Mouse (Mus musculus) liver (tissue): Measurements from ENCODE around the gene Nrsn2.

Source experiments
- DNase-seq: peaks from one replicate; pipeline ENCODE4 v3.0.0-alpha.2; 2020; ENCODE audit warnings: mixed read lengths

The Nrsn2 gene

DNA sequence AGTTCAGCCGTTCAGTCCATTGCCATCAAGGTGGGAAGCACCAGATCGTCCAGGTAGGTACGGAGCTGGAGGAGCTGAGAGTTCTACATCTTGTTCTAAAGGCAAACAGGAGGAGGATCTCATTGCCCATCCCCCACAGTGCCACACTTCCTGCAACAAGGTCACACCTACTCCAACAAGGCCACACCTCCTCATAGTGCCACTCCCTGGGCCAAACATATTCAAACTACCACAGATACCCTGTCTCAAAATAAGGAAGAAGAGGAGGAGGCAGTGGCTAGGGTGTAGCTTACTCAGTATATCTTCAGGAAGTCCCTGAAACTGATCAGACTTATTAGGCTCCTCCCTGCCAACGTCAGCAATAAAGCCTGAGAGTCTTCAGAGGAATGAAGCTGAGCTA, 7.8 kb upstream of the Nrsn2 start:
- DNase-seq: no peak

- no peak for DNase-seq
Observed at GRCm38 (mm10) chr2:152375652-152376344, 640 bp downstream of the Nrsn2 start.

DNA sequence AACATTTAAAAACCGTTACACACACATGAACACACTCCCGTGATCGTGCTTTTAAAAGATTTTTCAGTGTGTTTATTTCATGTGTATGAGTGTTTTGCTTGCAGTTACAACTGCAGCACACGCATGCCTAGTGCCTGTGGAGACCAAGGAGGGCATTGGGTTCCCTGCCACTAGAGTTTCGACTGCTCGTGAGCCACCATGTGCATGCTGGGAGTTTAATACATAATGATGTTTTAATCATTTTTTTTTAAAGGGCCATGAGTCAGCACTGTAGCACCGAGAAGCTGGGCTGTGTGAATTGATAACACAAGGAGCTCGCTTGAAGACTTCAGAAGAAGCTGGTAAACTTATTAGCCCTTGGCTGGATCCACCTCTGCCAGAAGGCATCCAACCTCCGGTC, 2.9 kb downstream of the Nrsn2 start:
- DNase-seq: no peak

- no peak for DNase-seq
Observed at GRCm38 (mm10) chr2:152372661-152373060, 3.8 kb downstream of the Nrsn2 start.

- no peak for DNase-seq
Observed at GRCm38 (mm10) chr2:152372104-152372503, 4.3 kb downstream of the Nrsn2 start.

- DNase-seq: peak; percentile 62
Observed at GRCm38 (mm10) chr2:152368532-152369140, 7.8 kb downstream of the Nrsn2 start.

GRCm38 (mm10) chr2:152367917-152368316, 8.5 kb downstream of the Nrsn2 start:
- DNase-seq: no peak

DNA sequence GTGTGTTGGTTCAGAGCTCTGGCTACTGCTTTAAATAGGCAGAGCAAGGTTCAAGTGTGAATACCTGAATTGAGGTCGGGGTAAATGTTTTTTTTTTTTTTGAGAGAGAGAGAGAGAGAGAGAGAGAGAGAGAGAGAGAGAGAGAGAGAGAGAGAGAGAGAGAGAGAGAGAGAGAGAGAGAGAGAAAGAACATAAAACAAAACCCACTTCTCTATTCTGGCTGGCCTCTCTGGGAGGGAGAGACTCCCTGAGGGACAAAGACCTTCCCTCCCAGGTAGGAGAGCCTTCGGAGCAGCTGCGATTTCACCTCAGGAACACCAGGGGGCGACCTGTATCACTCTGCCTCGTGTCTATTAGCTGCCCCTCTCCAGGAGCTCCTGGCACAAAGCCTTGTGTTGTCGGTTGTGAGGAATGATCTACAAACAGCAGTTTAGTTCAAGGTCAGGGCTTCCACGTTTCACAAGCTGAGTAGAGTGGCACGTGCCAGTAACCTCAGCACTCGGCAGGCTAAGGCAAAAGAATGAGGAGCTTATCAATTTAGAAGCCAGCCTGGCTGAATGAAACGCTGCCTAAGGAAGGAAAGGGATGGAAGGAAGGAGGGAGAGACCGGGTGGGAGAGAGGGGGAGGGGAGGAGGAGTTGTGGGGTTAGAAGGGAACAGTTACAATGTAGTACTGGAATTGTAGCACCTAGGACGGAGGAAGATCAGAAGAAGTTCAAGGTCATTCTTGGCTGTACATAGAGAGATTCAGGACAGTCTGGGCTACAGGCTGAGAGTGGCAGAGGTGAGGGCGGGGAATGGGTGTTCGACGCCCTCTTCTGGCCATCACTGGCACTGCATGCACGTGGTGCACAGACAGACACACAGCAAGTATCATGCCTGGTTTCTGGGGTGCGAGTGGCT, 12.9 kb downstream of the Nrsn2 start:
- DNase-seq: peak; percentile 76

- no peak for DNase-seq
Observed at GRCm38 (mm10) chr2:152361193-152361592, 15.2 kb downstream of the Nrsn2 start.

DNA sequence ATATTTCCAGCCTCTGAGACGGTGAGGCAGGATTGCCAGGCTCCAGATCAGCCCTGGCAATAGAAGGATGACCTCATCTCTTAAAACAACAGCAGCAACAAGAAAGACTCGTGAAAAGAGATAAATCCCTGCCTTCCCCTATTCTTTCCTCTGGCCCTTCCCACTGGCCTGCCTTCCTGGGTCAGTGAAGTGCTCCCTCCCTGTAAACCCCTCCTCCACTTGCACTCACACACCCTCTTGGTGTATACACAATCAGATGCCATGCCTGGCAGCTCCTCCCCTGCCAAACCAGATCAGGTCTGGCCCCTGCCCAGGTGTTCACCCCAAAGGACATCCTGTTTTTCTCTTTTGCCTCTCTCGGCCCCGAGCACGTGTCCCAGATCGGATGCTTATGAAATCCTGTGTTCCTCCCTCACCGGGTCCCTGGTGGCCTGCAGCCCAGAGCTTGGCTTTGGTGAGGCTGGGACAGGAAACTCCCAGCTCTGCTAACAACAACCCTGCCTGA, 16.1 kb downstream of the Nrsn2 start:
- no peak for DNase-seq

DNA sequence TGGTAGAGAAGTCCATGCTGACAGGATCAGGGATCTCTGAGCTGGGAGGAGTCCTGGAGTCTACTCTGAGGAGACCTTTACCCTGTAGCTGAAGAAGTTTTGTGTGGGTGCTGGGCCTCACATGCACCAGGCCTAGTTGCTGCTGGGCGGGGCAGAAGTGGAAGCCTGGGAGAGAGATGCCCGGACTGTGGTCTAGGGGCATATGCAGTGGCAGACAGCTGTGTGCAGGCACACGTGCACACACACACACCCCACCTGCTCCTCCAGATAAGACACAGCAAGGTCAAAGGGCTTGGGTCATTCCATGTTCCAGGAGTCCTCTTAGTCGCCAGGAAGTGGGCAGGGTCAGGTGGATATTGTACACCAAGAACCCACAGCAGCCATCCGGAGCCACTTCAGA, 16.8 kb downstream of the Nrsn2 start:
- no peak for DNase-seq

DNA sequence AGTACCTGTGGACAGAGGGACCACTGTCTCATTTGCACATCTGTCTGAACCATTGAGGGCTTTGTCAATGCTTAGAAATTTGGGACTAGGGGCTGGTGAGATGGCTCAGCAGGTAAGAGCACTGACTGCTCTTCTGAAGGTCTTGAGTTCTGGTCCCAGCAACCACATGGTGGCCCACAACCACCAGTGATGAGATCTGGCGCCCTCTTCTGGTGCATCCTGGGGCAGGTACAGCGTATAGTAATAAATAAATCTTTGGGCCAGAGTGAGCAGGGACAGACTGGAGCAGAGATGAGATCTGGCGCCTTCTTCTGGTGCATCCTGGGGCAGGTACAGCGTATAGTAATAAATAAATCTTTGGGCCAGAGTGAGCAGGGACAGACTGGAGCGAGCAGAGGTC, 17.5 kb downstream of the Nrsn2 start:
- peak; percentile 49 for DNase-seq

GRCm38 (mm10) chr2:152357254-152357653, 19.2 kb downstream of the Nrsn2 start:
- DNase-seq: no peak

GRCm38 (mm10) chr2:152349842-152350540, 26.4 kb downstream of the Nrsn2 start:
- peak; percentile 46 for DNase-seq

DNA sequence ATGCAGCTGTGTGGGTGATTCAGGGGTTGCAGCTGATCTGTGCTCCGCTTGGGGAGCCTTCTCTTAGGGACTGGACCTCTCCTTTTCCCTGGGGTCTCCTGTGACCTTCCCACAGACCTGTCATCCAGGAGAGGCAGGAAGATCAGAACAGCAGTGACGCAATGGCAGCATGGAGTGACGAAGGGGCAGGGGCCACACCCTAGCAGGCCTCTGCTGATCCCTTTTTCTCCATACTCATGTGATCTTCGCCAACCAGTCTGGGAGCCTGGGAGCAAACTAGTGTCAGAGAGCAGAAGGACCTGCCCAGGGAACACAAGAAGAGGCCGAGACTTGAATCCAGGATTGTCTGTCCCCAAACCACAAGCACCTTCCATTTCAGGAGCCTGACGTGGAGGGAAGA, 27.2 kb downstream of the Nrsn2 start:
- DNase-seq: peak; percentile 26

DNA sequence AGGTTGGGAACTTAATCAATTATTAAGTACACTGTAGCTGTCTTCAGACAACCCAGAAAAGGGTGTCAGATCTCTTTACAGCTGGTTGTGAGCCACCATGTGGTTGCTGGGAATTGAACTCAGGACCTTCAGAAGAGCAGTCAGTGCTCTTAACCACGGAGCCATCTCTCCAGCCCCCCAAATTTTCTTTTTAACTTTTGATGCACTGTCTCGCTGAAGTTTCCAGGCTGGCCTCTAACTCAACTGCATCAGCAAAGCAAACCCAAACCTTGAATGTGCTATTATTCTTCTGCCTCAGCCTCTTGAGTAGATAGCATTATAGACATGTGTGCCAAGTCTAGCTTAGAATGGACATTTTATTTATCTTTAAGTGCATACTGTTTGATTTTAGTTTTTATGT, 28.7 kb downstream of the Nrsn2 start:
- no peak for DNase-seq

DNA sequence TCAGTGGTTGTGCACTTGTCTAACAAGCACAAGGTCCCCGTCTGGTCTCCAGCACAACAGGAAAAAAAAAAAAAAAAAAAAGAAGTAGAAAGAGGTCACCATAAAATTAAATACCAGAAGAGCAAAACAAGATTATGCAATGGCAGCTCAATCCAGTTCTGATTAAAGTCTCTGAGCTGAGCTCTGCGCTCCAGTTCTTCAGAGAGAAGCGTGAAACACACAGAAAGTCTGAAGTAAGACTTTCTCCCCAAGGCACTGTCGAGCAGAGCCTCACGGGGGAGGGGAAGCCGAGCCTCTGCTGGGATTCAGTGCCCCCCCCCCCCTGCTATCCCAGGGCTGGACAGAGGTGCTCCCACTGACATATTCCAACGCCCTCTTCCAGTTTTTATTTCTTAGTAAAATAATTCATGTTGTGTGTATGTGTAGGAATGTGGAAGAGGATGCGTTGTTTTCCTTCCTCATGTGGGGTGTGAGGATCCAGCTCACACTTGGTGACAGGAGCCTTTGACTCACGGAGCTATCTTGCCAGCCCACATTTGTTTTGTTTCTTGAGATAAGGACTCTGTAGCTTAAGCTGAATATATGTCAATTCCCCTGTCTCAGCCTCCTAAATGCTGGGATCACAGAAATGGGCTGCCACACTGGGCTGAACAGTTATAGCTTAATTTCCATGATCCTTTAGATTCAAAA, 29.5 kb downstream of the Nrsn2 start:
- peak; percentile 60 for DNase-seq

- no peak for DNase-seq
Observed at GRCm38 (mm10) chr2:152345393-152345792, 31.0 kb downstream of the Nrsn2 start.

GRCm38 (mm10) chr2:152344909-152345308, 31.5 kb downstream of the Nrsn2 start:
- no peak for DNase-seq

GRCm38 (mm10) chr2:152344361-152344760, 32.1 kb downstream of the Nrsn2 start:
- no peak for DNase-seq

- peak; percentile 89 for DNase-seq
Observed at GRCm38 (mm10) chr2:152343329-152344213, 32.9 kb downstream of the Nrsn2 start, which contains the start of gene Trib3. Gene Trib3 (minus strand): TSS chr2:152344032.
